Mouse (Mus musculus) skeletal muscle tissue, postnatal 0 days (tissue): ENCODE measurements around the gene Osbpl2. TPM values are rescaled to one million over a fixed set of nuclear protein-coding genes. Genes with fewer than 3 reads are reported as not detected.

Experiments used
- microRNA-seq, 2 experiments: library from miRNA; unstranded; fragments of <30 nt; microRNA quantifications; one replicate each; pipeline ENCODE4; 2016
- polyA plus RNA-seq: library from polyadenylated mRNA; unstranded; fragments of >200 nt; fragmentation: Nextera tagmentation; extraction: Ambion mirVana; gene quantifications from 2 replicates; pipeline ENCODE4 v1.2.1, GENCODE M21; 2015

Osbpl2 gene
- 23.4 and 23.7 TPM in 2 replicates for polyA plus RNA-seq

DNA sequence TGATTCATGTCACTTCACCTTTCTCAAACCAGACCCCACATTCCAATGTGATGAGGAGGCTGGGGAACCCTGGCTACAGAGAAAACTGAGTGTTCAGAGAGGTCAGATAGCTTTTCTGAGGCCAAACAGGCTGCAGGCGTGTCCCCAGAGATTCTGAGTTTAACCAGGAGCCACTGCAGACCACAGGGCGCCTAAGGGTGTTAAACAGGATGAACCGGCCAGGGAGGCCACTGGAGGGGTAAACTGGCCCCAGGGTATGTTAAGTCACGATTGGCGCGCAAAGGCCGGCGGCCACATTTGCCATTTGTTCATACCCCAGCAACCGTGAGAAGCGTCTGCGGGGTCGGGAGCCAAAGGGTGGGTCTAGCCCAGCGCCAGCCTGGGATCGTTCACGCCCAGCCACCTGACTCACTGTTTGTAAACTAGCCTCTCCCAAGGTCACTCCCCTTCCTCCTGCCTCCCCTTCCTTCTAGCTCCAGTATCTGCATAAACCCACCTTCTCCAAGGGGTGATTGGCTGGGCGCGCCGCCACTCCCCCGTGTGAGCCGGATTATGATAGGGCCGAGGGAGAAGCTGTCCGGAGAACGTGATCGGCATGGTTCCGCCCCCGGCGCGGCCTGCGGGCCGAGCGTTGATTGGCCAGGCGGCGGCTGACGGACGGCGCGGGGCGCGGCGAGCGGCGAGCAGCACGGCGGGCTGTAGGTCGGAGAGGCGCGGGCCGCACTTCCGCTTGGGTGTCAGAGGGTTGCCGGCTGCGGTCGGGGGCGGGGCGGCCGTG, at the start of gene Osbpl2:
TSS of gene Osbpl2 (plus strand) at position 646 of the 778 bp plus-strand sequence.

DNA sequence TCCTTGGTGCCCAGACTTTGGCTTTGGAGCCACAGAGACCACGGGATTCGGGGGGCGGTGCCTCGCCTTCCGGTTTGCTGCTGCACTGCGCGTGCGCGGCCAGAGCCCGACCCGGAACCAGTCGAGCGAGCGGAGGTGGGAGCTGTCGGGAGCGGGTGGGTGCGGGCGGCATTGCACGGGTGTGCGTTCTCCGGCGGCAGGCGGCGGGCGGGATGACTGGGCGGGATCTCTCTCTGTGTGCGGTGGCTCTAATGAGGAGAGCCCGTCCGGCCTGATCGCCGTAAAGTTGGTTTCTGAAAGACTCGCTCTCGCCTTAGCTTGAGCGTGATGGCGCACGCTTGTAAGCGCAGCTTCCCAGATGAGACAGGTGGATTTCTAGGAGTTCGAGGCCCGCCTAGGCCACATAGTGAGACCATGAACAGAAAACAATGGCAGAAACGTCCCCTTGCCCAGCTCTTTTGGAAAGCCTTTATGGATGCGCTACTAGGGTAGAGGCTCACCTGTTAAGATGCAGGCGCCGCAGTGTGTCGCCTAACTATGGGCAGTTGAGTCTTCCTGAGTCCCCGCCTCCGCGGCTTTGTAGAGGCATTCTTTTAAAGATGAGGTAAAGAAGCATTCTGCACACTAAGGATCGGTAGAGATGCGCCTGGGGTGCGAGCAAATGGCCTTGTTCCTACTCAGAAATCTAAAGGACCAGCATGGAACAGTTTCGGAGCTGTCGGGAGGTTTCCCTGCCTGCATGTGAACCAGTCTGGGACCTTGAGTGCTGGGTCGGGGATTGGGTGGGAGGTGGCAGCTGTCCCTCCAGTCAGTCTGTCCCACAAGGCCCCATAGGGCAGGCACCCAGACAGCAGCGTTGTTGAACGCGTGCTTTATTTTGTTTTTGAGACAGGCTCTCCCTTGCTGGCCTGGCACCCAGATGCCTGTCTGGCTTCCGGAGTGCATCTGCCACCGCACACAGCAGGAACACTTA, 48.3 kb upstream of the Osbpl2 start, which contains the start of gene Mtg2:
TSS of gene Mtg2 (plus strand) at position 108 of the 973 bp plus-strand sequence.

DNA sequence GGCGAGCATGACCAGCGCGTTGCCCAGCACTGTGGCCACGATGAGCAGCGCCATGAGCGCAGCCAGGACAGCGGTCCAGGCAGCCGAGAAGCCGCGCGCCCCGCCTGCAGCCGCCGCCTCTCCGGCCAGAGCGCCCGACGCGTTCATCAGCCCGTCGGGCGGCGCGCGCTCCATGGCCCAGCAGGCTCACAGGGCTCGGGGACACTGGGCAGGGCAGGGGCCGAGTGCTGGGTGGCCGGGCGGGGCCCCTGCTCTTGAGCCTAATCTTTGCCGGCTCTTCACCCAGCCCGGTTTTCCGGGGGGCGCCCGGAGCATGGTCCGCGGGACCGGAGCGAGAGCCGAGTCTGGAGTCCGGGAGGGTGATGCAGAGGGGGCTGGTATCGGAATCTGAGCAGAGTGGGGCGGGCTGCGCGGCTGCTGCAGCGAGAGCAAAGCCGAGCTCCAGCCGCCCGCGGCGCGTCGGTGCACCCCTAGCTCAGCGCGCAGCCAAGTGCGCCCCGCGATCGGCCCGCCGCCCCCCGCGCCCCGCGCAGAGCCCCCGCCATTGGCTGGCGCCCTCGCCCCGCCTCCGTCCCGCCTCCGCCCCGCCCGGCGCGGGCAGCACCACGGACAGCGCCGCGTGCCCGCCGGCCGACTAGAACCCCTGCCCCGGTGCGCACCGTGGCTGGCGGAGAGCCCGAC, 15.0 kb upstream of the Osbpl2 start, which contains the start of gene Hrh3:
TSS of gene Hrh3 (minus strand) at position 511 of the 681 bp plus-strand sequence.

DNA sequence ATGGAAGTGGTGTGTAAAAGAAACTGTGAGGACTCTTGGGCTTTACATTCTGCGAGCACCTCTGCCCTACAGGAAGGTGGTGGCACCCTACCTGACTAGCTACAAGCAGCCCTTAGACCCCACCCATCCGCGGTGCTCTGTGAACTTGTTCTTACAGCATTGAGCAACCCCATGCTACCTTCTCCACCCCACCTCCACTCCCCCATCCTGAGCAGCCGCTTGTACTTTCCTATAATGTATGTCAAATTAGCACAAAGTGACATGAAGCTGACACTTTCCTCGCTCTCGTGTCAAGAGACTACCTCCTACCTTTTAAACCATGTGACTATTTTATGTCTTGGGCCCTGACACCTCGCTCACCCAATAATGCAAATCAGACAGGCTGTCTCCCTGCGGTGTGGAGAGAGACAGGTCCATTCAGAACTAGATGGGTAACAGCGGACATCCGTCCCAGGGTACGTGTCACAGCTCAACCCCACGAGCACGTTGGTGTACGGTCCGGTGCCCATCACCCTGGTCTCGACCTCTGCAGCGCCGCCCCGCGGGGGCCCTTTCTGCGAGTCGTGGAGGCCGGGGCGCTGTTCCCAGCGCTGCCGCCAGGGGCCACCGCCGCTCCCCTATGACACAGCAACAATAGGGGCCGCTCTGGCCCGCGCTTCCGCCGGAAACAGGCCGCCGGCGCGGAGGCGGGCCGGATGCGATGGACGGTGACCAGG, 51.9 kb downstream of the Osbpl2 start, which contains the start of gene Adrm1:
TSS of gene Adrm1 (plus strand) at position 680 of the 716 bp plus-strand sequence.

Small RNAs within 50 kb of the gene (microRNA-seq; reads per million reads assigned to microRNA genes)
- gene Mir7005, result 0 to 0.64 reads per million in 2 experiments

Other genes starting within 250 kb of the Osbpl2 start
- gene Taf4, start 142.7 kb upstream of the Osbpl2 start, polyA plus RNA-seq, result 1.2 and 1.5 TPM in 2 replicates
- 4.1 and 5.6 TPM in 2 replicates for gene Lsm14b, start 94.3 kb upstream of the Osbpl2 start, polyA plus RNA-seq
- 311 and 375 TPM in 2 replicates for gene Psma7, start 76.9 kb upstream of the Osbpl2 start, polyA plus RNA-seq
- 1.9 and 2.3 TPM in 2 replicates for gene Ss18l1, start 76.8 kb upstream of the Osbpl2 start, polyA plus RNA-seq
- gene Mtg2, start 48.7 kb upstream of the Osbpl2 start, polyA plus RNA-seq, result 20.0 and 20.3 TPM in 2 replicates
- gene Hrh3, start 14.8 kb upstream of the Osbpl2 start, polyA plus RNA-seq, result 0.13 and 0.27 TPM in 2 replicates
- 175 and 180 TPM in 2 replicates for gene Adrm1, start 52.2 kb downstream of the Osbpl2 start, polyA plus RNA-seq
- gene Lama5, start 106.6 kb downstream of the Osbpl2 start, polyA plus RNA-seq, result 14.1 and 15.1 TPM in 2 replicates
- gene Rps21, start 138.1 kb downstream of the Osbpl2 start, polyA plus RNA-seq, result 362 and 453 TPM in 2 replicates
- gene Cables2, start 154.2 kb downstream of the Osbpl2 start, polyA plus RNA-seq, result 5.7 and 6.1 TPM in 2 replicates
- gene Rbbp8nl, start 170.6 kb downstream of the Osbpl2 start, polyA plus RNA-seq, result not detected in 2 replicates
- gene Gata5, start 215.4 kb downstream of the Osbpl2 start, polyA plus RNA-seq, result not detected in 2 replicates